Mouse (Mus musculus) heart, adult 18-20 months (tissue): ENCODE measurements at regions not wholly inside any gene's neighbourhood (a gene's known extent, or its start where the extent isn't known, plus 50 kb on each side); places are given as distances from the start of the nearest gene placed in this dataset.

ENCODE experiments used
- DNase-seq, 2 experiments: peaks; one replicate each; pipeline ENCODE4 v3.0.0; 2021 to 2022; ENCODE audit warnings: mixed read lengths in 1 of 2

GRCm38 (mm10) chrY:74732116-74732515 lies 108.4 kb downstream of the Gm21913 start:
- DNase-seq: peak in 1 of 2 experiments; percentile 7
